Mouse (Mus musculus) lung, postnatal 0 days (tissue): ENCODE data around the gene Chd9. TPM values are rescaled to one million over a fixed set of nuclear protein-coding genes. Genes with fewer than 3 reads are reported as not detected.
A peak's percentile ranks its signal among the peaks of the same experiment; 100 is the strongest.

Experiments used
- ATAC-seq: fragments of 200-750 bp; cut with Nextera tagmentation; 2 replicates; pipeline ENCODE4 v1.8.0; 2017; ENCODE audit warnings: moderate library complexity
- DNase-seq: peaks from one replicate; pipeline ENCODE4 v3.0.0-alpha.2; 2016; ENCODE audit warnings: low spot score
- H3K27ac ChIP-seq: fragments of 300-500 bp; sonication (generic); 2 replicates; pipeline ENCODE4 v1.5.1; 2014; ENCODE audit warnings: antibody characterized with exemption, mild to moderate bottlenecking, low read length, mixed read lengths
- H3K27me3 ChIP-seq: fragments of 300-500 bp; sonication (generic); replicated peaks from 2 replicates; pipeline ENCODE4 v1.6.1; 2014; ENCODE audit warnings: low read length, mixed read lengths; ENCODE audit not compliant: insufficient read depth
- H3K36me3 ChIP-seq: fragments of 300-500 bp; sonication (generic); 2 replicates; pipeline ENCODE4 v1.6.1; 2014; ENCODE audit warnings: low read length, mixed read lengths; ENCODE audit not compliant: insufficient read depth
- H3K4me1 ChIP-seq: fragments of 300-500 bp; sonication (generic); 2 replicates; pipeline ENCODE4 v1.6.1; 2014; ENCODE audit warnings: antibody characterized with exemption, low read depth, low read length, mixed read lengths; ENCODE audit not compliant: insufficient read depth
- H3K4me2 ChIP-seq: fragments of 300-500 bp; sonication (generic); replicated peaks from 2 replicates; pipeline ENCODE4 v1.6.1; 2014; ENCODE audit warnings: low read depth, mild to moderate bottlenecking, low read length, moderate library complexity, mixed read lengths
- H3K4me3 ChIP-seq: fragments of 300-500 bp; sonication (generic); 2 replicates; pipeline ENCODE4 v1.5.1; 2014; ENCODE audit warnings: low read depth, low read length
- H3K9ac ChIP-seq: fragments of 300-500 bp; sonication (generic); replicated peaks from 2 replicates; pipeline ENCODE4 v1.6.1; 2014; ENCODE audit warnings: low read depth, mild to moderate bottlenecking
- H3K9me3 ChIP-seq: fragments of 300-500 bp; sonication (generic); 2 replicates; pipeline ENCODE4 v1.6.1; 2016; ENCODE audit warnings: low read length, mixed read lengths
- CTCF ChIP-seq: IDR thresholded peaks from 2 replicates; pipeline ENCODE4 v1.5.1; 2016; ENCODE audit warnings: antibody characterized with exemption, mild to moderate bottlenecking
- EP300 ChIP-seq: IDR thresholded peaks from 2 replicates; pipeline ENCODE4 v1.6.1; 2016; ENCODE audit warnings: antibody characterized with exemption, mild to moderate bottlenecking, control low read depth
- WGBS: fragments of 180-500 bp; shearing (Covaris S2); extraction: QIAGEN DNeasy Blood & Tissue Kit; methylation state at CpG from one replicate; pipeline ENCODE4 v1.1.7; 2014; 5-methylcytosine and 5-hydroxymethylcytosine counted together
- polyA plus RNA-seq: library from polyadenylated mRNA; unstranded; fragments of >200 nt; fragmentation: Nextera tagmentation; extraction: Ambion mirVana; gene quantifications from 2 replicates; pipeline ENCODE4 v1.2.1, GENCODE M21; 2015

The Chd9 gene
- polyA plus RNA-seq, 1 experiment from 2014 or later, result 122 TPM

DNA sequence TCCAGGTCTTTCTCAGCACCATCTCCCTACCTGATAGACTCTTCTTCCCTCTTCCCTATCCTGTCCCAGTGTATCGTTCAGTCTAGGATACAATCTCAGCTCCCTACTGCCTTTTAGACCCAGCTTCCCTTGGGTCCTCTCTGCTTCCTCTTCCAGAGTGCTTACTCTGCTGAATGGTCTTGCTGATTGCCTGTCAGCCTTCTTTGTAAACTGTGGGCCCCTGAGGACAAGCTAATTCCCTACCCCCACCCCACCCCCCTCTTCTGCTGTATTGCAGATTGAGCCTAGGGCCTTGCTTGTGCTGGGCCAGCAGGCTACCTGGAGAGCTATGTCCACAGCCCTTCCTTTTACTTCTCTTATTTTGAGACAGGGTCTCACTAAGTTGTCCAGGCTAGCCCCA is 28.8 kb downstream of the Chd9 start:
- no peak overlapping the region for H3K27ac ChIP-seq
- H3K27me3 ChIP-seq, result no peaks in the 10 kb centered on the region
- H3K36me3 ChIP-seq, result no peaks in the 10 kb centered on the region
- TF ChIP-seq EP300, result no peak
- no peak for TF ChIP-seq CTCF
- 80% methylated on average over 1 of the region's 1 CpGs for WGBS
- no peak overlapping the region for H3K9ac ChIP-seq
- no peak overlapping the region for H3K4me2 ChIP-seq
- H3K9me3 ChIP-seq, result no peaks in the 10 kb centered on the region
- DNase-seq, result no peak
- ATAC-seq, result no peak
- H3K4me1 ChIP-seq, result peaks cover 5% of the 10 kb centered on the region; the same call in 1 of the 2 replicates
- no peak overlapping the region for H3K4me3 ChIP-seq

DNA sequence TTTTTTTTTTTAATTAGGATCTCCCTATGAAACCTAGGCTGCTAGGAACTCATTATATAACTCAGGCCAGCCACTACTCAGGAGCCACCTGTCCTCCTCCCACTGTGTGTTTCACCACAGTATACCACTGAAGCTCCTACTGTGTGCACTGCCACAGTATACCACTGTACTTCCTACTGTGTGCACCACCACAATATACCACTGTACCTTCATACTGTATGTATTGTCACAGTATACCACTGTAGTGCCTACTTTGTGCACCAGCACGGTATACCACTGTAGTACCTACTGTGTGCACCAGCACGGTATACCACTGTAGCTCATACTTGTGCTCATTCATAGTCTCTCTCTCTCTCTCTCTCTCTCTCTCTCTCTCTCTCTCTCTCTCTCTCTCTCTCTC is 29.9 kb downstream of the Chd9 start:
- Histone ChIP-seq H3K36me3 (no peaks in the 10 kb centered on the region), H3K4me2 (no peak overlapping the region), H3K27ac (no peak overlapping the region), H3K9me3 (no peaks in the 10 kb centered on the region), H3K4me1 (peaks cover 9% of the 10 kb centered on the region; the same call in 1 of the 2 replicates), H3K4me3 (no peak overlapping the region), H3K27me3 (no peaks in the 10 kb centered on the region), H3K9ac (no peak overlapping the region)
- DNase-seq (no peak), ATAC-seq (no peak)
- TF ChIP-seq CTCF (no peak), EP300 (no peak)
- WGBS, result 95% methylated on average over 2 of the region's 2 CpGs

DNA sequence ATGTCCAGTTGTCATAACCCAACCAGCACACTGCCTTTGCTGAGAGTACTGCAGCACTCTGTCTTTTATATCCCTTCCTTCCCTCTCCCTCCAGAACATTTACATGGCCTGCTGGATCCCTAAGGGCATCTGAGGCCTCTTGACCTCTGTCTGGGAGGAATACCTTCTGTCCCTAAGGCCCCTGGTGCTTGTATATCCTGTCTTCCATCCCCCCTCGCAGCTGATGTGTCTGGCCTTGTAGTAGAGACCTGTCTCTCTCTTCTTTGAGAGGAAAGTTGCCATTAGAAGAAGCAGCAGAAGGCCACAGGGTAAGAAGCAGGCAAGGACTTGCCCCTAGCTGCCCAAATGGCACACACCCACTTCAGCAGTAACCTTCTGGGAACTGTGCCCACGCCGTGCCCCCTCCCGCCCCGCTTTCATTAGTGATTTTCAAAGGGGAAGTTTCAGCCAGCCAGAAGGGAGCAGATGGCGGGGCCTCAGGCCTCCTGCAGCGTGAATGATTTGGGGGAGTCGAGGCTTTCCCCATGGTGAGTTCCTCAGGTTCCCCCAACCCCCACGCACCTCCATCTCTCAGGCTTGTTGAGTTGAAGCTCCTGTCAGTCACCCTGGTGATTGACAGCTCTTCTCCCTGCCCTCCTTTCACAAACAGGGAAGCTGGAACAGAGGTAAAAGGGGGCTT is 33.3 kb downstream of the Chd9 start:
- Histone ChIP-seq H3K27ac (peak overlapping the region; percentile 38; the same call in 1 of the 2 replicates), H3K9me3 (no peaks in the 10 kb centered on the region), H3K4me2 (no peak overlapping the region), H3K27me3 (no peaks in the 10 kb centered on the region), H3K4me3 (no peak overlapping the region), H3K9ac (no peak overlapping the region), H3K4me1 (peaks cover 9% of the 10 kb centered on the region; the same call in 1 of the 2 replicates), H3K36me3 (no peaks in the 10 kb centered on the region)
- 17% methylated on average over 9 of the region's 9 CpGs for WGBS
- peak; percentile 8 for DNase-seq
- TF ChIP-seq EP300 (no peak), CTCF (no peak)
- ATAC-seq, result no peak

DNA sequence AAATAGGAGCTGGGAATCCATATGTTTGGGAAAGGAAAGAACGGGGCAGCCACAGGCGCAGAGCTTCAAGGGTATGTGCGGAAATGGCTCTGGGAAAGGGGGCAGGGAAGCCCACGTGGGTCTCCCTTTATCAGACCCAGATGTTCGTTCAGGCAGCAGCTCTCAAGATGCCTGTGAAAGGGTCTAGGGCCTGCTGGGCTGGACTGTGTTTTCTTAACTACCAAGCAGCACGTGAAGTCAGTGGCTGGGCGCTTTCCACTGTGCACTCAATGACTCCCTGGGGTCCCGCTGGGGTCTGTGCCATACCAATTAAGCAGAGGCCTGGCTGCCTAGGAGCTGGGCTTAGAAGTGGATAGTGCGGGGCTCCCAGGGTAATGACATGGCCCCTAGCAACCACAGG is 33.9 kb downstream of the Chd9 start:
- peak; percentile 38 for ATAC-seq
- H3K9ac ChIP-seq, result no peak overlapping the region

DNA sequence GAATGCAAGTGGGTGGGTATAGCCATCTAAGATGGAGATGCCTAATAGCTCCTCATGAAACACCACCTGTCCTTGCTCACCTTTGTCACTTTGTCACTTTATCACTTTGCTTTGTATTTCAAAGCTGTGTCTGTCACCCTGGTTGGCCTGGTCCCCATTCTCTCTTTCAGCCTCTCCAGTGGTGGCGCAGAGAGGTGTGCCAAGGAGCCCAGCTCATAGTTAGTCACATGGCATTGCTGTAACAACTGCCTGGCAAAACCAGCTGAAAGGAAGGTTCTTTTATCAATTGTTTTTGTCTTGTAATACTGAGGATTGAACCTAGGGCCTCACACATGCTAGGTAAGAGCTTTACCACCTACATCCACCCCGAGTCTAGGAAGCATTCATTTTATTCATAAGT is 38.9 kb downstream of the Chd9 start:
- no peak overlapping the region for H3K4me2 ChIP-seq
- H3K4me3 ChIP-seq, result no peak overlapping the region
- DNase-seq (no peak), ATAC-seq (no peak)
- no peaks in the 10 kb centered on the region for H3K9me3 ChIP-seq
- peaks cover 22% of the 10 kb centered on the region for H3K4me1 ChIP-seq
- H3K27me3 ChIP-seq, result no peaks in the 10 kb centered on the region
- 95% methylated on average over 2 of the region's 2 CpGs for WGBS
- H3K9ac ChIP-seq, result no peak overlapping the region
- TF ChIP-seq EP300, result no peak
- no peak for TF ChIP-seq CTCF
- no peaks in the 10 kb centered on the region for H3K36me3 ChIP-seq
- no peak overlapping the region for H3K27ac ChIP-seq

More for the DNA sequence above, 33.9 kb downstream of the Chd9 start:
- H3K27ac ChIP-seq, result peak overlapping the region; percentile 38; the same call in 1 of the 2 replicates
- H3K4me2 ChIP-seq, result no peak overlapping the region
- no peaks in the 10 kb centered on the region for H3K9me3 ChIP-seq
- 26% methylated on average over 9 of the region's 9 CpGs for WGBS
- no peaks in the 10 kb centered on the region for H3K36me3 ChIP-seq
- no peaks in the 10 kb centered on the region for H3K27me3 ChIP-seq
- H3K4me1 ChIP-seq, result peaks cover 9% of the 10 kb centered on the region; the same call in 1 of the 2 replicates
- TF ChIP-seq EP300 (no peak), CTCF (no peak)
- DNase-seq, result peak; percentile 23
- H3K4me3 ChIP-seq, result no peak overlapping the region

DNA sequence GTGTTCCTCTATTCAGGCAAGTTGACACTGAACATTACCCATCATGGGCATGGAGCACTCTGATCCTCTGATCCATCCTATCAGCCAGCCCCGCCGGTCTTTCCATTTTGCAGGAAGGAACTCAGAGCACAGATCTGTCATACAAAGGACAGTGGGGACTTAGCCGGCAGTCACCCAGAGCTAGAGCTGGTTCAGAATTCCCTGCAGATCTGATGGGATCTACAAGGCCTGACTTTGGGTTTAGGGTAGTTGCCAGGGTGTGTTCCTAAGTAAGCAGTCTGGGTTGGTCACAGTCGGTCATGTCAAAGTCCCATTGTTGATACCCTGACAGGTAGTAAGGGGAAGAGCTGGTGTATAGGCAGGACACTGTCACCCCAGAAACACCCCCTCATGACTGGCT is 39.8 kb downstream of the Chd9 start:
- no peaks in the 10 kb centered on the region for H3K9me3 ChIP-seq
- DNase-seq (no peak), ATAC-seq (no peak)
- TF ChIP-seq CTCF (no peak), EP300 (no peak)
- WGBS, result 89% methylated on average over 4 of the region's 4 CpGs
- no peak overlapping the region for H3K9ac ChIP-seq
- H3K4me3 ChIP-seq, result no peak overlapping the region
- no peak overlapping the region for H3K4me2 ChIP-seq
- no peaks in the 10 kb centered on the region for H3K36me3 ChIP-seq
- no peaks in the 10 kb centered on the region for H3K27me3 ChIP-seq
- H3K27ac ChIP-seq, result 0 out of 2 replicates have a peak overlapping the region, but pooled peaks have one; percentile 87
- H3K4me1 ChIP-seq, result peaks cover 20% of the 10 kb centered on the region
